Mouse (Mus musculus) intestine, embryonic 14.5 days (tissue): Measurements from ENCODE around the gene Sfxn5. TPM values are rescaled to one million over a fixed set of nuclear protein-coding genes. Genes with fewer than 3 reads are reported as not detected.
A peak's percentile ranks its signal among the peaks of the same experiment; 100 is the strongest.

Experiments
- ATAC-seq: fragments of 200-750 bp; cut with Nextera tagmentation; replicated peaks from 2 replicates; pipeline ENCODE4 v1.8.0; 2017; ENCODE audit warnings: low read depth, moderate number of reproducible peaks, moderate TSS enrichment, moderate library complexity; ENCODE audit not compliant: low FRiP score, low TSS enrichment
- DNase-seq: peaks from one replicate; pipeline ENCODE4 v3.0.0-alpha.2; 2018; ENCODE audit warnings: low spot score
- H3K27ac ChIP-seq: fragments of 300-500 bp; sonication (generic); 2 replicates; pipeline ENCODE4 v1.5.1; 2014; ENCODE audit warnings: low read depth, mild to moderate bottlenecking, control low read depth
- H3K27me3 ChIP-seq: fragments of 300-500 bp; sonication (generic); replicated peaks from 2 replicates; pipeline ENCODE4 v1.6.1; 2014; ENCODE audit warnings: low read length, control low read depth; ENCODE audit not compliant: control insufficient read depth, insufficient read depth
- H3K36me3 ChIP-seq: fragments of 300-500 bp; sonication (generic); 2 replicates; pipeline ENCODE4 v1.6.1; 2014; ENCODE audit warnings: low read length, control low read depth; ENCODE audit not compliant: control insufficient read depth, insufficient read depth
- H3K4me1 ChIP-seq: fragments of 300-500 bp; sonication (generic); replicated peaks from 2 replicates; pipeline ENCODE4 v1.6.1; 2014; ENCODE audit warnings: low read length, control low read depth, mixed read lengths; ENCODE audit not compliant: control insufficient read depth, insufficient read depth
- H3K4me2 ChIP-seq: fragments of 300-500 bp; sonication (generic); 2 replicates; pipeline ENCODE4 v1.6.1; 2014; ENCODE audit warnings: low read length
- H3K4me3 ChIP-seq: fragments of 300-500 bp; sonication (generic); 2 replicates; pipeline ENCODE4 v1.5.1; 2014; ENCODE audit warnings: low read depth, low read length, control low read depth, mixed read lengths
- H3K9ac ChIP-seq: fragments of 300-500 bp; sonication (generic); 2 replicates; pipeline ENCODE4 v1.6.1; 2014; ENCODE audit warnings: mild to moderate bottlenecking, low read length
- H3K9me3 ChIP-seq: fragments of 300-500 bp; sonication (generic); 2 replicates; pipeline ENCODE4 v1.6.1; 2016; ENCODE audit warnings: low read length, control low read depth; ENCODE audit not compliant: control insufficient read depth
- WGBS: fragments of 180-500 bp; shearing (Covaris S2); extraction: QIAGEN DNeasy Blood & Tissue Kit; methylation state at CpG from one replicate; pipeline ENCODE4 v1.1.7; 2014; 5-methylcytosine and 5-hydroxymethylcytosine counted together
- polyA plus RNA-seq: library from polyadenylated mRNA; unstranded; fragments of >200 nt; fragmentation: Nextera tagmentation; extraction: Ambion mirVana; gene quantifications from 2 replicates; pipeline ENCODE4 v1.2.1, GENCODE M21; 2014

Sfxn5 gene
- polyA plus RNA-seq, 1 experiment from 2014 or later, result 8.3 TPM

DNA sequence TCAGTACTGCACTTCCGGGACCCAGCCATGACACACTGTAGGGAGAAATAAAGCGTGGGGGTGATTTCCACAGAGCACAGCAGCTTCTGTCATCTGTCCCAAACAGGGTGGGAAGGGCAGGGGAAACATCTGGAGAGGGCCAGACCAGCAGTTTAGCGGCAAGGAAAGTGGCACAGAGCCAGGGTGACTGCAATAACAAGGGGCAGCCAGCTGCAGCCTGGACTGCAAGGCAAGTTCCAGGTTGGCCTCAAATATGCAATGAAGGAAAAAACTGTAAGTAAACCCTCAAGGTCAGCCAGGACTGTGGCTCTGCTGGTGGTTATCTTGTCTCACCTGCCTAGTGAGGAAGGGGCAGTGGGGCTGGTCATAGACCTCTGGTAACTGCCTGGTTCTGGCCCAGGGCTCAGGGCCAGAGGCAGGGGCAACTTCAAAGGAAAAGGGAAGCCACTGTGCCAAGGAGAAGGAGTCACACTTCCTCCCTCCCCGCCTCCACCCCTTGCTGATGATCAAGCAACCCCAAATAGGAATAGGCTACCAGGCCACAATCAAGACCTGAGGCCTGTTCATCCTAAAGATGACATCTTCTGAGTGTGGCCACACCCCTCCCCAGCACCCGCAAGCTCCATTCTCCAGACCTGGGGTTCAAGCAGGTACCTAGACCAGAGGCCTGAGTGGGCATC lies 36.1 kb upstream of the Sfxn5 start:
- no peaks in the 10 kb centered on the region for H3K9me3 ChIP-seq
- H3K9ac ChIP-seq, result no peak overlapping the region
- DNase-seq (no peak), ATAC-seq (no peak)
- no peak overlapping the region for H3K27ac ChIP-seq
- no peak overlapping the region for H3K4me2 ChIP-seq
- peaks cover 19% of the 10 kb centered on the region for H3K4me1 ChIP-seq
- H3K36me3 ChIP-seq, result peaks cover 5% of the 10 kb centered on the region; the same call in 1 of the 2 replicates
- H3K27me3 ChIP-seq, result no peaks in the 10 kb centered on the region
- no peak overlapping the region for H3K4me3 ChIP-seq
- WGBS, result 67% methylated on average over 5 of the region's 5 CpGs

GRCm38 (mm10) chr6:85368722-85369121 lies 35.5 kb upstream of the Sfxn5 start:
- no peak overlapping the region for H3K9ac ChIP-seq
- H3K27ac ChIP-seq, result 0 out of 2 replicates have a peak overlapping the region, but pooled peaks have one; percentile 30
- H3K4me1 ChIP-seq, result peaks cover 19% of the 10 kb centered on the region
- H3K9me3 ChIP-seq, result no peaks in the 10 kb centered on the region
- H3K4me3 ChIP-seq, result no peak overlapping the region
- no peak for ATAC-seq
- 63% methylated on average over 5 of the region's 5 CpGs for WGBS
- H3K27me3 ChIP-seq, result no peaks in the 10 kb centered on the region
- H3K4me2 ChIP-seq, result no peak overlapping the region
- no peak for DNase-seq
- peaks cover 5% of the 10 kb centered on the region; the same call in 1 of the 2 replicates for H3K36me3 ChIP-seq

GRCm38 (mm10) chr6:85368166-85368565 lies 34.9 kb upstream of the Sfxn5 start:
- Histone ChIP-seq H3K27me3 (no peaks in the 10 kb centered on the region), H3K36me3 (peaks cover 5% of the 10 kb centered on the region; the same call in 1 of the 2 replicates), H3K9ac (no peak overlapping the region), H3K9me3 (no peaks in the 10 kb centered on the region), H3K4me2 (no peak overlapping the region), H3K4me1 (peaks cover 16% of the 10 kb centered on the region), H3K4me3 (no peak overlapping the region), H3K27ac (no peak overlapping the region)
- DNase-seq (no peak), ATAC-seq (no peak)
- WGBS, result 89% methylated on average over 1 of the region's 1 CpGs

- Histone ChIP-seq H3K36me3 (peaks cover 5% of the 10 kb centered on the region; the same call in 1 of the 2 replicates), H3K9ac (no peak overlapping the region), H3K4me1 (peaks cover 12% of the 10 kb centered on the region), H3K4me2 (no peak overlapping the region), H3K4me3 (no peak overlapping the region), H3K27ac (no peak overlapping the region), H3K9me3 (no peaks in the 10 kb centered on the region), H3K27me3 (no peaks in the 10 kb centered on the region)
- DNase-seq (peak; percentile 56), ATAC-seq (peak; percentile 82)
- 58% methylated on average over 1 of the region's 1 CpGs for WGBS
Measured at GRCm38 (mm10) chr6:85366387-85366786, 33.2 kb upstream of the Sfxn5 start.

DNA sequence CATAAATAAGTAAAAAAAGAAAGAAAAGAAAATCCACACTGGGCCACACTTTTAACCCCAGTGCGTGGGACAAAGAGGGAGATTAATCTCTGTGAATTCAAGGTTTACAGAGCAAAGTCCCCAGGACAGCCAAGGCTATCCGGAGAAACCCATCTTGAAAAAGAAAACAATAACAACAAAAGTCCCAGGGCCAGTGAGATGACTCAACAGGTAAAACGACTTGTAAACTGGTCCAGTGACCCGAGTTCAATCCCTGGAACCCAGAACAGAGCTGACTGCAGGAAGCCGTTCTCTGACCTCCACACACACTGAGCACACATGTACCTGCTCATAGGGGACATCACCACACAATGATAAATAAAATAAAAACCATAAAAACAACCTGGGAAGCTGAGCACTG lies 31.2 kb upstream of the Sfxn5 start:
- no peaks in the 10 kb centered on the region for H3K36me3 ChIP-seq
- peaks cover 12% of the 10 kb centered on the region for H3K4me1 ChIP-seq
- DNase-seq (no peak), ATAC-seq (no peak)
- H3K4me2 ChIP-seq, result no peak overlapping the region
- no peaks in the 10 kb centered on the region for H3K9me3 ChIP-seq
- no peak overlapping the region for H3K4me3 ChIP-seq
- WGBS, result 68% methylated on average over 5 of the region's 5 CpGs
- no peak overlapping the region for H3K9ac ChIP-seq
- H3K27me3 ChIP-seq, result no peaks in the 10 kb centered on the region
- H3K27ac ChIP-seq, result no peak overlapping the region

GRCm38 (mm10) chr6:85363906-85364260 lies 30.7 kb upstream of the Sfxn5 start:
- DNase-seq, result no peak

DNA sequence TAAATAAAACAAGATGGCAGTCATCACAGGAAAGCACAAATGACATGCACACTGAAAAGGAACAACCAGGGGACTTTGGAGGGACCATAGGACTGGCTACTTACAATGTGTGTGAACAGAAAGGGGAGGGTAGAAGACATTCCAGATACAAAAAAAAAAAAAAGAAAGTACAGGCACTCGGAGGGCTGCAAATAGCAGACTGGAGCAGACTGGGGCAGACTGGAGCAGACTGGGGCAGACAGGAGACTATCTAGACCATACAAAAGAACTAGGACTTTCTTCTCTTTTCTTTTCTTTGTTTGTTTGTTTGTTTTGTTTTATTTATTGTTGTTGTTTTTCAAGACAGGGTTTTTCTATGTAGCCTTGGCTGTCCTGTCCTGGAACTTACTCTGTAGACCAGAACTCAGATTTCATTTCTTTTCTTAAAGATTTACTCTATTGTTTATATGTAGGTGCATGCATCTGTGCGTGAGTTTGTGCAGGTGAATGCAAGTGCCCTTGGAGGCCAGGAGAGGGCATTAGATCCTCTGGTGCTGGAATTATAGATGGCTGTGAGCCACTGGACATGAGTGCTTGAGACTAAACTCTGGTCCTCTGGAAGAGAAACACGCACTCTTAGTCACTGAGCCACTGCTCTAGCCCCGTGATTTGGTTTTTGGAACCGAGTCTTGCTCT lies 30.1 kb upstream of the Sfxn5 start:
- Histone ChIP-seq H3K27ac (no peak overlapping the region), H3K9ac (no peak overlapping the region), H3K4me3 (no peak overlapping the region), H3K36me3 (no peaks in the 10 kb centered on the region), H3K4me1 (peaks cover 12% of the 10 kb centered on the region), H3K4me2 (no peak overlapping the region), H3K9me3 (no peaks in the 10 kb centered on the region), H3K27me3 (no peaks in the 10 kb centered on the region)
- no peak for DNase-seq
- 86% methylated on average over 5 of the region's 5 CpGs for WGBS
- no peak for ATAC-seq

More at GRCm38 (mm10) chr6:85363906-85364260, 30.7 kb upstream of the Sfxn5 start:
- no peaks in the 10 kb centered on the region for H3K27me3 ChIP-seq
- no peak overlapping the region for H3K4me2 ChIP-seq
- H3K36me3 ChIP-seq, result no peaks in the 10 kb centered on the region
- H3K4me3 ChIP-seq, result no peak overlapping the region
- H3K4me1 ChIP-seq, result peaks cover 12% of the 10 kb centered on the region
- no peak overlapping the region for H3K27ac ChIP-seq
- ATAC-seq, result no peak
- H3K9ac ChIP-seq, result no peak overlapping the region
- no peaks in the 10 kb centered on the region for H3K9me3 ChIP-seq
- WGBS, result 74% methylated on average over 4 of the region's 4 CpGs

DNA sequence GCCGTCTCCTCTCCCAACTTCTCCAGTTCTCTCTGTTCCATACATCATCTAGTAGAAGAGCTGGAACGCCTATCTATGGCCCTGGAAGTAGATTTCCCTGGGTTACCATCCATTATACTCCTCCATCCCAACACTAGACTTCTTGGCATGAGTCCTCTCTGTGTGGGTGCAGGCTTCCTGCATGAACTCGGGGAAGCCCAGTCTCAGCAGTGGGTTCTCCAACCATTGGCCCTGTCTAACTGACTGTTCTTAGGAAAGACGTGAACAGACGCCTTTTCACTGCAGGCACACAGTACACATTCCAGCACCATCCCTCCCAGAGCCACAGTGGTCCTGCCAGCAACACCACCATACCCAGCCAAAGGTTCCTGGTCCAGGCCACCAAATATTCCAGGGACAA lies 29.4 kb upstream of the Sfxn5 start:
- H3K4me1 ChIP-seq, result peaks cover 12% of the 10 kb centered on the region
- DNase-seq (no peak), ATAC-seq (no peak)
- 89% methylated on average over 5 of the region's 5 CpGs for WGBS
- no peak overlapping the region for H3K4me3 ChIP-seq
- no peaks in the 10 kb centered on the region for H3K27me3 ChIP-seq
- no peak overlapping the region for H3K4me2 ChIP-seq
- no peaks in the 10 kb centered on the region for H3K36me3 ChIP-seq
- no peak overlapping the region for H3K27ac ChIP-seq
- no peak overlapping the region for H3K9ac ChIP-seq
- no peaks in the 10 kb centered on the region for H3K9me3 ChIP-seq

- Histone ChIP-seq H3K9me3 (no peaks in the 10 kb centered on the region), H3K4me1 (no peaks in the 10 kb centered on the region), H3K4me2 (no peak overlapping the region), H3K36me3 (no peaks in the 10 kb centered on the region), H3K9ac (no peak overlapping the region), H3K4me3 (no peak overlapping the region), H3K27ac (no peak overlapping the region), H3K27me3 (no peaks in the 10 kb centered on the region)
- no peak for ATAC-seq
- no peak for DNase-seq
- 78% methylated on average over 5 of the region's 5 CpGs for WGBS
Measured at GRCm38 (mm10) chr6:85360311-85360710, 27.1 kb upstream of the Sfxn5 start.
